14 mouse cellular contexts compared by ENCODE assay signal in the genomic region with DNA sequence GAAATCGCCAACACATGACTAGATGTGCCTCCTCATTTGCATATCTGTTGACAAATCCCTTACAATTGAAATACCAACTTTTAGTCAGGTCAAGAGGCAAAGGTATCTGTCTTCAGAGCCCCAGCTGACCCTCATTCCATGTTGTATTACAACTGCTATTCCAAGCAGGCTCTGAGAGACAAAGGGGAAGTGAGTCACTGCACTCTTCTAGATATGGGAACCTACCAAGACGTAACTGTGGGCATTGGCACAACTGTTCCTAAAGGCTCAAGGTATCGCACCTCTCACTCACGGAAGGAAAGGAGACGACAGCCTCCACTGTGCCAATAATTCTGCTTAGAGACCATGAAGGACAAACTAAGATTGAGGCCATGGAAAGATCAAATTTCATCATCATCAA.
"Had no signal": no experiment of that assay in that cellular context is flagged by ENCODE, and none has a peak within 500 bp of the region (broad histone marks: within the 10 kb centered on the region; RNA-seq: fewer than 3 reads in every experiment).

No protein-coding gene starts in this region.

- H3K27ac ChIP-seq: liver, embryonic 13.5 days; stomach, postnatal 0 days had no signal

- H3K36me3 ChIP-seq: liver, embryonic 13.5 days had no signal

- H3K4me2 ChIP-seq: liver, embryonic 13.5 days; midbrain, embryonic 11.5 days had no signal

- DNase-seq: kidney, adult 18-20 months; kidney, postnatal 14 days; liver, embryonic 13.5 days; lung, adult 2 months; lung, postnatal 14 days; lung, postnatal 4 days; midbrain, embryonic 14.5 days; thymus, adult 2 months; thymus, postnatal 14 days; thymus, postnatal 4 days had no signal

- ATAC-seq: intestine, embryonic 16.5 days had no signal

- H3K4me3 ChIP-seq: liver, embryonic 13.5 days; megakaryocyte, embryonic 14.5 days had no signal

- H3K4me1 ChIP-seq: liver, embryonic 13.5 days had no signal

- H3K9me3 ChIP-seq: liver, embryonic 13.5 days; megakaryocyte, embryonic 14.5 days had no signal

- H3K27me3 ChIP-seq: liver, embryonic 13.5 days; megakaryocyte, embryonic 14.5 days had no signal

- H3K9ac ChIP-seq: liver, embryonic 13.5 days had no signal
